Mouse (Mus musculus): Measurements from ENCODE around the gene Lce1h.

Gene Lce1h

GRCm38 (mm10) chr3:92764965-92765364 is at the start of gene Lce1h:
Gene Lce1h (minus strand): TSS chr3:92765065.
- DNase-seq, result no peak

- DNase-seq, result no peak
These were observed 42.9 kb upstream of the Lce1h start, which contains the start of gene Lce1k for GRCm38 (mm10) chr3:92807791-92808190. Gene Lce1k (minus strand): TSS chr3:92807891.

DNA sequence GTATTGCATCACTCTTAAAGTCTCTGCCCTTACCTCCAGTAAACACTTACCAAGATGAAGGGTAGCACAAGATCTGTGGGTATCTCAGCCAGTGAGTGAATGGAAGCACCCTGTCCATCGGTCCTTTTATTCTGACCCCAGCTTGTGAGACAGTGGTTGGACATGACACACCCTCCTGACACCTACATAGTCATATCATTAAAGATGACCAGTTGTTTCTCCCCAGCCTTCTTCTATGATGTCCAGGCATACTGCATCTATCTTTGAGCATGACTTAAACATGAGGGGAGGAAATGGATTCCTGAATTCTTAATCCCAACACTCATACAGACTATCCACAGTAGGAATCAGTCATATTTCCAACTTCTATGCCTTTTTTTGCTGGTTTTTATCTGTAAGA is 25.5 kb upstream of the Lce1h start, which contains the start of gene Lce1j:
Gene Lce1j (minus strand): TSS at position 101 of the 400 bp plus-strand sequence.
- DNase-seq, result no peak

GRCm38 (mm10) chr3:92778799-92779198 is 13.9 kb upstream of the Lce1h start, which contains the start of gene Lce1i:
Gene Lce1i (minus strand): TSS chr3:92778899.
- DNase-seq, result no peak

DNA sequence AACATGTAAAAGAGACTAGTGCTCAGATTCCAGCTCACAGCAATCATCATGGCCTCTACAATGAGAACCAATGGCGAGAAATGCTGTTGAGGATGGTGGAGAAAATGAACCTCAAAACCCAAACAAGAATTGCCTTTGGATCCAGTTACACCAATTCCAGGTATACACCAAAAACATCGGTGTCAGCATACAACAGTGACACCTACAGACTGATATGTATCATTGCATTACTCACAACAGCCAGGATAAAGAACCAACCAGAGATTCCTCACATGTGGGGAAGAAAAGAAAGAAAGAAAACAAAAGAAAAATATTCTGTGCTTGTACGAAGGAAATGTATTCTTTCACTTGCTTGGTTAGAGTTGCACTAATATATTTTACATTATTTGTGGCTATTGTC is 6.7 kb upstream of the Lce1h start:
- DNase-seq, result no peak

DNA sequence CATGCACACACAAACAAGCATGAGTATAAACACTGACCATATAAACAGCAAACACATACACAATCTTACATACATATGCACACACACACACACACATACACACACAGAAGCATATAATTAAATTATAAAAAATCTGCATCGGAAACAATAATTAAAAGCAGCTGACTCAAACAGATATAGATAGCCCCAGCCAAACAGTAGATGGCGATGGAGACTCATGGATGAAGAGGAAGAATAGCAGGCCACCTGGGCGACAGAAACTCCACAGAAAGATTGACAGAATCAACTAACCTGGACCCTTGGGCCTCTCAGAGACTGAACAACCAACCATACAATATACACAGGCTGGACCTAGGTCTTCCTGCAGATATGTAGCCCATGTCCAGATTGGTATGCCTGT is 11.7 kb downstream of the Lce1h start:
- no peak for DNase-seq

GRCm38 (mm10) chr3:92752238-92752637 is 12.6 kb downstream of the Lce1h start, which contains the start of gene Lce1g:
Gene Lce1g (minus strand): TSS chr3:92752338.
- DNase-seq, result no peak

DNA sequence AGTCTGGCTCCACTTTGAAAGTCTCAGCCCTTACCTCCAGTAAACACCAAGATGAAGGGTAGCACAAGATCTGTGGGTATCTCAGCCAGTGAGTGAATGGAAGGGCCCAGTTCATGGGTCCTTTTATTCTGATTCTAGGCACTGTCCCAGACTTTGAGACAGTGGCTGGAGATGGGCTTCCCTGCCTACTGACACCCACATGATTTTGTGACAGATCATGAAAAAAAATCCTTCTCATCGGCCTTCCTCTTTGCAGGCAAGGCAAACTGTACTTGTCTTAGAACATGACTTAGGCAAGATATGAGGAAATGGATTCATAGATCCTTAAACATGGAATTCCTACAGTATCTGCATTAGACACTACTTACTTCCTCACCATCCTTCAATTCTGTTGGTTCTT is 25.9 kb downstream of the Lce1h start, which contains the start of gene Gm38119:
Gene Gm38119 (minus strand): TSS at position 101 of the 400 bp plus-strand sequence.
- no peak for DNase-seq

- no peak for DNase-seq
These were observed 42.2 kb downstream of the Lce1h start for GRCm38 (mm10) chr3:92722631-92723030.

DNA sequence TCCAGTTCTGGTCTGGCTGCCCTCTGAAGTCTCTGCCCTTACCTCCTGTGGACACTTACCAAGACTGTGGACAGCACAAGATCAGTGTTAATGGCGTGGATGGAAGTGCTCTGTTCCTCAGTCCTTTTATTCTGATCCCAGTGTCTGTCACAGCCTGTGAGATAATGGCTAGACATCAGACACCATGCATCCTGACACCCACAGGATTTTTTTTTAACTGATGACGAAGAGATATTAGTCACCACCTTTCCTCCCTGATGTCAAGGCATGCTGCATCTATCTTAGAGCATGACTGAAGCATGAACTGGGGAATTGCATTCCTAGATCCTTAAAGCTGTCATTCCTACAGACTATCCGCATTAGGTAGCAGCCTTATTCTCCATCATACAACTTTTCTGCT is 44.6 kb downstream of the Lce1h start, which contains the start of gene Lce1f:
Gene Lce1f (minus strand): TSS at position 101 of the 400 bp plus-strand sequence.
- DNase-seq, result no peak

DNA sequence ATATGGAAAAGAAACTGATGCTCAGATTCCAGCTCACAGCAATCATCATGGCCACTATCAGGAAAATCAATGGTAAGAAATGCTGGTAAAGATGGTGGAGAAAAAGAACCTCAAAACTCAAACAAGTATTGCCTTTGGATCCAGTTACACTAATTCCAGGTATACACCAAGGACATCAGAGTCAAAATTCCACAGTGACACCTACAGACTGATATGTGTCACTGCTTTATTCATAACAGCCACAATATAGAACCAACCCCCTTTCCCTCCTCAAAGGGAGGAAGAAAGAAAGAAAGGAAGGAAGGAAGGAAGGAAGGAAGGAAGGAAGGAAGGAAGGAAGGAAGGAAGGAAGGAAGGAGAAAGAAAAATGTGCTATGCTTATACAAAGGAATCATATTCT is 49.7 kb downstream of the Lce1h start:
- no peak for DNase-seq

All from thymus, postnatal 25 days (tissue).